Mouse (Mus musculus) small intestine, adult 2 months (tissue): ENCODE results near the gene Syt16.

Source experiments
- CTCF ChIP-seq: fragments of 200-500 bp; IDR thresholded peaks from 2 replicates; pipeline ENCODE4 v1.5.1; 2012; ENCODE audit warnings: low read depth, mild to moderate bottlenecking, control low read depth, inconsistent platforms, low read length, moderate library complexity, mixed read lengths; ENCODE audit not compliant: insufficient replicate concordance, insufficient read length; ENCODE audit errors: extremely low read depth
- POLR2A ChIP-seq: fragments of 200-500 bp; IDR thresholded peaks from 2 replicates; pipeline ENCODE4 v1.6.1; 2012; ENCODE audit warnings: low read depth, mild to moderate bottlenecking, control low read depth, inconsistent platforms, low read length, moderate library complexity

DNA sequence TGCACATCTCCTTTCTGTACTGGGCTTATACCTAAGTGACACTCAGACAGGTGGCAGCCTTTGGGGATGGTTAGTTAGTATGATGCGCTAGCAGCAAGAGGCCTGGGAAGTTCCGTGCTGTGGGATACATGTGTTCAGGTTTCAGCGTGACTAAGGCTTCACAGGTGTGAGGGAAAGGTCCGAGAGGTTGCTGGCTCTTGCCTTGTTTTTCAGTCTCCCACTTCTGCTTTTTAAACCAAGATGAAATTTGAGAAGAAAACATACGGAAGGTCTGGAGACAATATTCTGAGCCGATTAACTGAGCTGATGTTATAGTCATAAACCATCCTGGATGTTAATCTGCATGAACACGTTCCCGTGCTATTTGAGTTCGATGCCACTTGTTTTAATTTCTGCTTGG lies 5.0 kb downstream of the Syt16 start:
- TF ChIP-seq CTCF (no peak), POLR2A (no peak)
